Mouse (Mus musculus): ENCODE results near the gene Ckap5. TPM values are rescaled to one million over a fixed set of nuclear protein-coding genes. Genes with fewer than 3 reads are reported as not detected.

The Ckap5 gene
- polyA plus RNA-seq, 1 experiment from 2014 or later = 30.8 TPM

GRCm38 (mm10) chr2:91650360-91650995 is 123.9 kb downstream of the Ckap5 start:
- Histone ChIP-seq H3K4me2 (replicated peaks; ENCODE audit: low read depth) (peak overlapping the region; percentile 65), H3K36me3 (ENCODE audit: control insufficient read depth, insufficient read depth, low read length) (peaks cover 21% of the 10 kb centered on the region), H3K27ac (replicated peaks) (peak overlapping the region; percentile 88), H3K9me3 (ENCODE audit: control insufficient read depth, low read length) (no peaks in the 10 kb centered on the region), H3K4me3 (ENCODE audit: low read depth, low read length) (peak overlapping the region; percentile 85), H3K4me1 (replicated peaks; ENCODE audit: control insufficient read depth, insufficient read depth) (peaks cover 4% of the 10 kb centered on the region; the same call in 1 of the 2 replicates), H3K27me3 (ENCODE audit: control insufficient read depth, insufficient read depth, low read length) (no peaks in the 10 kb centered on the region), H3K9ac (ENCODE audit: low read length) (peak overlapping the region; percentile 80)
- DNase-seq (ENCODE audit: low spot score) (no peak), ATAC-seq (ENCODE audit: low FRiP score, low TSS enrichment) (peak; percentile 49)
- no peak for TF ChIP-seq EP300 (optimal IDR thresholded peaks at IDR 0.05)
- TF ChIP-seq CTCF (IDR thresholded peaks at IDR 0.05; ENCODE audit: low read depth) = no peak
- 7% methylated on average over 16 of the region's 16 CpGs for WGBS

- H3K4me2 ChIP-seq (replicated peaks; ENCODE audit: low read depth) = peak overlapping the region; percentile 65; the same call in 1 of the 2 replicates
Observed at GRCm38 (mm10) chr2:91651458-91652258, 125.1 kb downstream of the Ckap5 start.

GRCm38 (mm10) chr2:91652863-91653262 is 126.3 kb downstream of the Ckap5 start:
- Histone ChIP-seq H3K4me2 (replicated peaks; ENCODE audit: low read depth) (no peak overlapping the region), H3K4me3 (ENCODE audit: low read depth, low read length) (no peak overlapping the region), H3K9ac (ENCODE audit: low read length) (no peak overlapping the region), H3K4me1 (replicated peaks; ENCODE audit: control insufficient read depth, insufficient read depth) (peaks cover 4% of the 10 kb centered on the region; the same call in 1 of the 2 replicates), H3K27ac (replicated peaks) (no peak overlapping the region), H3K36me3 (ENCODE audit: control insufficient read depth, insufficient read depth, low read length) (peaks cover 22% of the 10 kb centered on the region), H3K9me3 (ENCODE audit: control insufficient read depth, low read length) (no peaks in the 10 kb centered on the region), H3K27me3 (ENCODE audit: control insufficient read depth, insufficient read depth, low read length) (no peaks in the 10 kb centered on the region)
- ATAC-seq (ENCODE audit: low FRiP score, low TSS enrichment) (no peak), DNase-seq (ENCODE audit: low spot score) (no peak)
- TF ChIP-seq CTCF (IDR thresholded peaks at IDR 0.05; ENCODE audit: low read depth) (no peak), EP300 (optimal IDR thresholded peaks at IDR 0.05) (no peak)
- WGBS = 54% methylated on average over 6 of the region's 6 CpGs

More at GRCm38 (mm10) chr2:91651458-91652258, 125.1 kb downstream of the Ckap5 start:
- Histone ChIP-seq H3K4me3 (ENCODE audit: low read depth, low read length) (no peak overlapping the region), H3K27me3 (ENCODE audit: control insufficient read depth, insufficient read depth, low read length) (no peaks in the 10 kb centered on the region), H3K36me3 (ENCODE audit: control insufficient read depth, insufficient read depth, low read length) (peaks cover 16% of the 10 kb centered on the region), H3K4me1 (replicated peaks; ENCODE audit: control insufficient read depth, insufficient read depth) (peaks cover 4% of the 10 kb centered on the region; the same call in 1 of the 2 replicates), H3K9ac (ENCODE audit: low read length) (peak overlapping the region; percentile 31; the same call in 1 of the 2 replicates), H3K27ac (replicated peaks) (no peak overlapping the region), H3K9me3 (ENCODE audit: control insufficient read depth, low read length) (no peaks in the 10 kb centered on the region)
- DNase-seq (ENCODE audit: low spot score) (no peak), ATAC-seq (ENCODE audit: low FRiP score, low TSS enrichment) (no peak)
- TF ChIP-seq CTCF (IDR thresholded peaks at IDR 0.05; ENCODE audit: low read depth) (no peak), EP300 (optimal IDR thresholded peaks at IDR 0.05) (no peak)
- WGBS = 77% methylated on average over 14 of the region's 14 CpGs

GRCm38 (mm10) chr2:91655388-91655787 is 128.8 kb downstream of the Ckap5 start:
- TF ChIP-seq CTCF (IDR thresholded peaks at IDR 0.05; ENCODE audit: low read depth) (no peak), EP300 (optimal IDR thresholded peaks at IDR 0.05) (no peak)
- Histone ChIP-seq H3K9me3 (ENCODE audit: control insufficient read depth, low read length) (no peaks in the 10 kb centered on the region), H3K4me2 (replicated peaks; ENCODE audit: low read depth) (no peak overlapping the region), H3K9ac (ENCODE audit: low read length) (no peak overlapping the region), H3K4me3 (ENCODE audit: low read depth, low read length) (no peak overlapping the region), H3K36me3 (ENCODE audit: control insufficient read depth, insufficient read depth, low read length) (peaks cover 31% of the 10 kb centered on the region), H3K27me3 (ENCODE audit: control insufficient read depth, insufficient read depth, low read length) (no peaks in the 10 kb centered on the region), H3K27ac (replicated peaks) (peak overlapping the region; percentile 35; the same call in 1 of the 2 replicates), H3K4me1 (replicated peaks; ENCODE audit: control insufficient read depth, insufficient read depth) (no peaks in the 10 kb centered on the region)
- DNase-seq (ENCODE audit: low spot score) (no peak), ATAC-seq (ENCODE audit: low FRiP score, low TSS enrichment) (peak; percentile 28)
- WGBS = 72% methylated on average over 5 of the region's 5 CpGs

- no peak overlapping the region for H3K4me3 ChIP-seq (ENCODE audit: low read depth, low read length)
- H3K36me3 ChIP-seq (ENCODE audit: control insufficient read depth, insufficient read depth, low read length) = peaks cover 31% of the 10 kb centered on the region
- no peaks in the 10 kb centered on the region for H3K27me3 ChIP-seq (ENCODE audit: control insufficient read depth, insufficient read depth, low read length)
- H3K9ac ChIP-seq (ENCODE audit: low read length) = no peak overlapping the region
- no peaks in the 10 kb centered on the region for H3K4me1 ChIP-seq (replicated peaks; ENCODE audit: control insufficient read depth, insufficient read depth)
- TF ChIP-seq CTCF (IDR thresholded peaks at IDR 0.05; ENCODE audit: low read depth) = no peak
- TF ChIP-seq EP300 (optimal IDR thresholded peaks at IDR 0.05) = no peak
- H3K9me3 ChIP-seq (ENCODE audit: control insufficient read depth, low read length) = no peaks in the 10 kb centered on the region
- no peak overlapping the region for H3K4me2 ChIP-seq (replicated peaks; ENCODE audit: low read depth)
- ATAC-seq (ENCODE audit: low FRiP score, low TSS enrichment) (no peak), DNase-seq (ENCODE audit: low spot score) (no peak)
- H3K27ac ChIP-seq (replicated peaks) = peak overlapping the region; percentile 35; the same call in 1 of the 2 replicates
- 45% methylated on average over 6 of the region's 6 CpGs for WGBS
Observed at GRCm38 (mm10) chr2:91655827-91656226, 129.3 kb downstream of the Ckap5 start.

Data from stomach, postnatal 0 days (tissue).